Mouse (Mus musculus): Measurements from ENCODE around the gene Antxrl.

Antxrl gene

GRCm38 (mm10) chr14:34052516-34052915, at the start of gene Antxrl:
Gene Antxrl, plus strand, starts transcription at chr14:34052707.
- DNase-seq (ENCODE audit: low spot score) = no peak

- no peak for DNase-seq (ENCODE audit: low spot score)
Measured at GRCm38 (mm10) chr14:34015063-34015462, 37.4 kb upstream of the Antxrl start, which contains the start of gene Gm30083. Gene Gm30083, minus strand, starts transcription at chr14:34015182.

DNA sequence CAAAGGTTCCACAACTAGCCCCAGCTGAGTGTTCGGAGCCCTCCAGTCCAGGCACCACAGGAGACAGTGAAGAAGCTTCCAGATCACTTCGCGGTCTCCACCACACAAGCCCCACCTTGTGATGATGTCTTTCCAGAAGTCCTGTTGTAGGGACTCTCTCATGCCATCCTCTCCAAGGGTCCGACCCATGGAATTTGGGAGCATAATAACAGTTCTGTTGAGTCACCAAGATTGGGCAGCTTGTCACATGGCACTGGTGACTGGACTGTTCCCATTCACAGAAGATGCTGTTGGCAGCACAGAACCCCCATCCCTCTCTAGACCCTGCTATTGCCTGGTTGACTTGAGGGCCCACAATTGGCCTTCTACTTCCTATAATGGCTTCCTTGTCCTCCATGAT, 36.1 kb upstream of the Antxrl start, which contains the start of gene Gm5460:
Gm5460 (plus strand) TSS at position 378 of the 400 bp plus-strand sequence.
- DNase-seq (ENCODE audit: low spot score) = no peak

GRCm38 (mm10) chr14:34016938-34017337, 35.6 kb upstream of the Antxrl start:
- DNase-seq (ENCODE audit: low spot score) = no peak

- no peak for DNase-seq (ENCODE audit: low spot score)
Measured at GRCm38 (mm10) chr14:34026710-34027109, 25.8 kb upstream of the Antxrl start.

DNA sequence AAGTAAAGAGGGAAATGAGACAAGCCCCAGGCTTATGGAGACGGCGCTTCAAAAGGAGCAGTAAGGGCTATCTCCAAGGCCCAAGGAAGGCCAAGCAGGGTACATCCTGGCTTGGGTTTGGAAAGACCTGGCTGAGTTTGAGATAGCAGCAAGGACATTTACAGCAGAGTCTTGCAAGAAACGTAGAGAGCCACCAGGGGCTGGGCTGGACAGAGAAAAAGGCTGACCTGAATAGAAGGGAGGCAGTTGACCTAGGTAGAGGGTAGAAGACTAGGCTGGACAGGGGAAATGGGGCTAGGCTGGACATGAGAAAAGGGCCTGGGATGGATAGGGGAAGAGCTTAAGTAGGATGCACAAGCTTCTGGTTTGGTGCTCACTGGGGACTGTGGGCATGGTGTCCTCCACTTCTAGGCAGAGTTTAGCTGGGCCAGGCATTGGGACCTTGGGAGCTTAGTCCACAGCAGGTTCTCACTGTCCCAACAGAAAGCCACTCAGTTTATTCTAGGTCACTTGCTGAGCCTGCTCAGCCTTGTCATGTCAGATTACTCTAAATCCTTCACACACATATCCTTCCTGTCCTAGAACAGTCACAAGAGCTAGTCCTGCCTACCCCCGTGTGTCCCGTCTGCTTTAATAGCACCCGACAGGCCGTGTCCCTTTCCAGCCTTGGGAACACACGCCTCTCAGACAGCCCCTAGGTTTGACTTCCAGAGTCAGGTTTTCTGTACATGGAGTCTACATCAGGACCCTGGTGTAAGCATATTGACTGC, 18.5 kb upstream of the Antxrl start:
- no peak for DNase-seq (ENCODE audit: low spot score)

DNA sequence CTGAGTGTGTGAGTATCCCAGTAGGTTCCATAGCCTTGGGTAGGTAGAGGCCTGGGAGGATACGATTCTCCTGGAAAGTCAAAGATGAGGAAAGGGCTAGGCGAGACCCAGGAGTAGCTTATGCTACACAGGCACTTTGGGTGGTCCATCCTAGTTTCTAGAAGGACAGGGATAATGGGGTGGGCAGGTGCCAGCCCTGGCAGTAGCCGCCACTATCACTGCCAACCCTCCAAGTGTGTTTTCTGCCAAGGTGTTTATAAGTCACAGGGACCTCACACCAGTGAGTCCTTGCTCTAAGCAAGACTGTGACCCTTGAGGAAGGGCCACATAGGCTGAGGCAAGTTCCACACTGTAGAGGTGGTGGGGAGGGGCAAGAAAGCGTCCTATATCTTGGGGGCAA, 11.3 kb upstream of the Antxrl start:
- no peak for DNase-seq (ENCODE audit: low spot score)

GRCm38 (mm10) chr14:34043341-34043740, 9.2 kb upstream of the Antxrl start:
- DNase-seq (ENCODE audit: low spot score) = no peak

GRCm38 (mm10) chr14:34050101-34050779, 2.3 kb upstream of the Antxrl start:
- DNase-seq (ENCODE audit: low spot score) = no peak

DNA sequence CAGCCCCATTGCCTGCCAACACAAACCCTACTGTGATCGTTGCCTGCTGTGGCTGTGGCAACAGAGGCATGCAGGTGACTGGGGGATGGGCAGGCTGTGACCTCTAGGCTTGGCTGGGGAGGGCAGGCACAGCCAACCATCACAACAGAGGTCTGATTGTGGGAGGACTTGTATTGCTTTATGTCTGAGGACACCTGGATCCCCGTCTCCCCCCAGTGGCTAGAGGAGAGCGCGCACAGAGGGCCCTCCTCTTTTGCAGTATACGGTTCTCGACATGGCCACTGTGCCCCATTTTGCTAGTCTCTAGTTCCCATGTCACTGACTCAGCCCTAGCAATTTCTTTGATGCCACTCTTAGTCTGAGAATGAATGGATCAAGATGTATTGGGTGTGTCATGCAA, 19.2 kb downstream of the Antxrl start:
- no peak for DNase-seq (ENCODE audit: low spot score)

- no peak for DNase-seq (ENCODE audit: low spot score)
Measured at GRCm38 (mm10) chr14:34075346-34075745, 22.8 kb downstream of the Antxrl start.

DNA sequence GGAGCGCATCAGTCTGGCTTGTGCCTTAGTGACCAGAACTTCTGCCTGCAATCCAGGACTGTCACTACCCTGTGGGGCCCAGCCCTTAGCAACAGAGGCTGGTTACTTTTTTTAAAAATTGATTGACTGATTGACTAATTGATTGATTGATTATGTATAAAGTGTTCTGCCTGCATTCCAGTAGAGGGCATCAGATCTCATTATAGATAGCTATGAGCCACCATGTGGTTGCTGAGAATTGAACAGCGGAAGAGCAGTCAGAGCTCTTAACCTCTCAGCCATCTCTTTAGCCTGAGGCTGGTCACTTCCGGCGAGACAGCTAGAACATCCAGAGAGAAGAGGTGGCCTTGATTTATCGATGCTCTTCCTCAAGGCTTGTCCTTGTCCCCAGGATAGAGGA, 24.7 kb downstream of the Antxrl start:
- no peak for DNase-seq (ENCODE audit: low spot score)

GRCm38 (mm10) chr14:34078293-34078692, 25.8 kb downstream of the Antxrl start:
- DNase-seq (ENCODE audit: low spot score) = no peak

DNA sequence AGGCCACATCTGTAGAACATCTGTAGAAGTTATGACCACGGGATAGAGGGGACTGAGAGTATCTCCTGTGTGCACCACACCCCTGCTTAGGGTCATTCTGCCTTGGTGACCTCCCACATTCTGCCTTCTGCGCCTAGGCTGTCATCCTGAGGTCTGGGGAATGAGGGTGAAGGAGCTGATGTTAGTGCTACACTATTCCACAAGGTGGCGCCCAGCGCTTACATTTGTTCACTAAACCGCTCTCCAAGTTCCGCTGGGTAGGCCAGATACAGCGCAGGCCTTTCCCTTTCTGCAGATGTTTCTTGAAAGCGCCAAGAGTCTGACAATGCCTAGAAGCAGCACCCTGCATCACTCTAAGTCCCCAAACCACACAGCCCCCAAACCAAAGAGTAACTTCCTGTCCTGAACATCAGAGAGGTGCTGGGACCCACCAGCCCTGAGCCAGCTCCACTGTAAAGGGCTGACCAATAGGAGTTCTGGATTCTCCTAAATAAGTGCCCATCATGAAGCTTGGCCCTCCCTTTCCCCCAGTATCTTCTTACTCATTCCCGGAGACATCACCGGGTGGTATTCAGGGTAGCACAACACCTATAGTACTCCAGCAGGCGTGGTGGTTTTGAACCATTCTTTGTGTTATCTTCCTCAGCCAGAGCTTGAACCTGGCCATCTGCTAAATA, 28.0 kb downstream of the Antxrl start:
- DNase-seq (ENCODE audit: low spot score) = peak; percentile 30

DNA sequence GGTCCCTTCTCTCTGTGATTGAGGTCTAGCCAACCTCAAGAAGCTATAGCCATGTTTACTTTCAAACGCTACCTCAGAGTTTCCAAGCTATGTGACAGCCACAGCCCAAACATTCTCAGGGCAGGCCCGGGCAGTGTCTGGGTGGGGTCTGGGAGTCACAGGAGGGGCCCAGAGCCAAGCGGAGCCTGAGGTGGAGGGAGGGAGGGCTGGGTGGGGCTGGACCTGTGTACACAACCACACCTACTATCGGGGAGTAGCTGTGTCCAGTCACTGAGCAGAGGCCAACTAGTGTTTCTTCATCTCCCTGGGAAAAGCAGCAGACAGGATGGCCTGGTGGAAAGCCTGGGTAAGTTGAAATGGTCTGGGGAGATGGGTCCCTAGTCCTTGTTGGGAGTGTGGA, 33.2 kb downstream of the Antxrl start, which contains the start of gene Anxa8:
Anxa8 (plus strand) TSS at position 251 of the 400 bp plus-strand sequence.
- DNase-seq (ENCODE audit: low spot score) = no peak

GRCm38 (mm10) chr14:34086806-34087205, 34.3 kb downstream of the Antxrl start:
- no peak for DNase-seq (ENCODE audit: low spot score)

DNA sequence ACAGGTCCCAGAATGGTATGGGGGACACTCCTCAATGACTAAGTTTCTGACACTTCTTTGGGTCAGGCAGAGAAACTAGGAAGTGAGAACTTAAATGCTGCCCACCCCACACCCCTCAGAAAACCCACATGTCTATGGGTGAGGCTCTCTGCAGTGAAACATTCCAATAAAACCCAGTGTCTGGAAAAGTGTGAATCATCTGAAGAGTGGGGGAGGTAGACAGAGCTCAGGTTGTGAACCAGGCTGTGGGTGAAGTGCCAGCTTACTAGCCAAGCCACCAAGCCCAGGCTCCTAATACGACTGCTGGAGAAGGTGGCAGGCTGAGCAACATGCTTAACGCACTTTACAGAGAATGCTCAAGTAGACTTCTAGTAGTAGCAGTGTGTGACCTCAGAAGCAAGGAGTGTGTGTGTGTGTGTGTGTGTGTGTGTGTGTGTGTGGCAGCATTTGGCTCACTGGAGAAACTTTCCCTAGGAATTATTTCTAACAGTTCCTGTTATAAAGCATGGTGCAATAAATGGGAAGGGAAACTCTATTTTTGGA, 35.4 kb downstream of the Antxrl start:
- DNase-seq (ENCODE audit: low spot score) = no peak

GRCm38 (mm10) chr14:34089796-34090195, 37.3 kb downstream of the Antxrl start:
- no peak for DNase-seq (ENCODE audit: low spot score)

DNA sequence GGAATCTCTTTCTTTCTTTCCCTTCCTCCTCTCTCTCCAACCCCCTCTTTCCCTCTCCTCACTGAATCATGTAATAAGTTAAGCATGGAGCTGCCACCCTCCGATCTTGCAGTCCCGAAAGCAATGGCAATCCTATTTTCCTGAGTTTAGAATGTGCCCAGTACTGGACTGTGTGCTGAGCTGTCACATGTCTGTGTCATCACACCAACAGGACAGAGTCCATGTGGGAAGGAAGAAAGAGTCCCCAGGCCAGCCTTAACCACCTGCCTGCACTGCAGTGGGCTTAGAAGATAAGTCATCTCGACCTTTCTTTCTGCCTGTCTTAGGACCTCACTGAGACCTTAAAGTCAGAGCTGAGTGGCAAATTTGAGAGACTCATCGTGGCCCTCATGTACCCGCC, 39.0 kb downstream of the Antxrl start:
- DNase-seq (ENCODE audit: low spot score) = no peak

GRCm38 (mm10) chr14:34092856-34093255, 40.3 kb downstream of the Antxrl start:
- no peak for DNase-seq (ENCODE audit: low spot score)

- no peak for DNase-seq (ENCODE audit: low spot score)
Measured at GRCm38 (mm10) chr14:34096161-34096560, 43.7 kb downstream of the Antxrl start.

DNA sequence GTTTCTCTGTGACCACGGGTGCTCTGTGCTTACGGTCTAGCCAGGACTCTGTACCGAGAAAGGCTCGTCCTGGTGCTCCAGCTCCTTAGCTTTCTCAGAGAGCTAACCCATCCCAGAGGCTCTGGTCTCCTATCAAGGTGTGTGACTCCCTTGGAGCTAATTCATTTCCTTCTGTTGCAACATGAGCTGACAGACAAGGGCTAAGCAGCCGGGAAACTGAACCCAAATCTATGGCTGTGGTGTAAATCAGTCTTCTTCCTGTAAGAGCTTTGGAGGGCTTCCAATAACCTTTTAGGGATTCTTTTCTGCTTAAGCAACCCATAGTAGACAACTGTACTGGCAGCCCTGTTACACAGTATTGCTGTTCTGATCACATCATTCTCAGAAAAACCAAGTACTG, 50.1 kb downstream of the Antxrl start, which contains the start of gene A630023A22Rik:
A630023A22Rik (minus strand) TSS at position 154 of the 400 bp plus-strand sequence.
- no peak for DNase-seq (ENCODE audit: low spot score)

Measured in c-Kit-positive CD71-positive TER-119-positive erythroid progenitor cells, embryonic 14.5 days (primary cell).